Mouse (Mus musculus): Measurements from ENCODE around the gene Gdpgp1. TPM values are rescaled to one million over a fixed set of nuclear protein-coding genes. Genes with fewer than 3 reads are reported as not detected.

Gdpgp1 gene
- polyA plus RNA-seq, 1 experiment from 2014 or later = 3.9 TPM

GRCm38 (mm10) chr7:80189147-80189933 is 43.3 kb upstream of the Gdpgp1 start:
- Histone ChIP-seq H3K9me3 (ENCODE audit: control insufficient read depth, low read length) (no peaks in the 10 kb centered on the region), H3K4me2 (ENCODE audit: low read length) (peak overlapping the region; percentile 11; the same call in 1 of the 2 replicates), H3K4me3 (replicated peaks; ENCODE audit: low read length) (no peak overlapping the region), H3K27ac (ENCODE audit: low read length) (0 out of 2 replicates have a peak overlapping the region, but pooled peaks have one; percentile 4), H3K9ac (replicated peaks; ENCODE audit: low read depth, low read length) (0 out of 2 replicates have a peak overlapping the region, but pooled peaks have one; percentile 23), H3K36me3 (ENCODE audit: control insufficient read depth, insufficient read depth) (no peaks in the 10 kb centered on the region), H3K4me1 (replicated peaks; ENCODE audit: control insufficient read depth, insufficient read depth, low read length) (peaks cover 64% of the 10 kb centered on the region), H3K27me3 (replicated peaks; ENCODE audit: control insufficient read depth, insufficient read depth, low read length) (no peaks in the 10 kb centered on the region)
- ATAC-seq = no peak
- 27% methylated on average over 11 of the region's 11 CpGs for WGBS

DNA sequence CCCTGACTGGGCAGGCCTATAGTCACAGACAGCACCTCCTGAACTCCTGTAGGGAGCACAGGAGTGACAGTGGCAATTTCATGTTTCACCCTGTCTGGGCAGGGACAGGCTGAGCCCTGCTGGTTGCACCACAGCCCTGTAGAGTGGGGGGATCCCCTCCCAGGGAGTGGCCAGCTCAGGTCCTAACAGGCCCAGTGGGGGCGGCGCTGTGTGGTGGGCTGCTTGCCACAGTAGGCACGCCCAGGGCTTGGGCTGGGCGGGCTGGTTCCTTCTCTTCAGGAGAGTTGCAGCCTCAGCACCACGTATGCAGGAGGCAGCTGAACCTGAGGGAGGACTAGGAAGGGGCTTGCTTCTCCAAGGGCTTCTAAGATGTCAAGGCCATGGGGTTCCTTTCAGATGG is 41.2 kb upstream of the Gdpgp1 start:
- H3K36me3 ChIP-seq (ENCODE audit: control insufficient read depth, insufficient read depth) = no peaks in the 10 kb centered on the region
- no peaks in the 10 kb centered on the region for H3K9me3 ChIP-seq (ENCODE audit: control insufficient read depth, low read length)
- no peak overlapping the region for H3K4me3 ChIP-seq (replicated peaks; ENCODE audit: low read length)
- H3K4me2 ChIP-seq (ENCODE audit: low read length) = no peak overlapping the region
- no peak for ATAC-seq
- H3K9ac ChIP-seq (replicated peaks; ENCODE audit: low read depth, low read length) = no peak overlapping the region
- peaks cover 61% of the 10 kb centered on the region for H3K4me1 ChIP-seq (replicated peaks; ENCODE audit: control insufficient read depth, insufficient read depth, low read length)
- H3K27ac ChIP-seq (ENCODE audit: low read length) = peak overlapping the region; percentile 88; the same call in 1 of the 2 replicates
- no peaks in the 10 kb centered on the region for H3K27me3 ChIP-seq (replicated peaks; ENCODE audit: control insufficient read depth, insufficient read depth, low read length)
- WGBS = 24% methylated on average over 5 of the region's 5 CpGs

- no peaks in the 10 kb centered on the region for H3K36me3 ChIP-seq (ENCODE audit: control insufficient read depth, insufficient read depth)
- no peaks in the 10 kb centered on the region for H3K9me3 ChIP-seq (ENCODE audit: control insufficient read depth, low read length)
- peak overlapping the region; percentile 44 for H3K4me2 ChIP-seq (ENCODE audit: low read length)
- peak; percentile 85 for ATAC-seq
- peaks cover 59% of the 10 kb centered on the region for H3K4me1 ChIP-seq (replicated peaks; ENCODE audit: control insufficient read depth, insufficient read depth, low read length)
- peak overlapping the region; percentile 88 for H3K27ac ChIP-seq (ENCODE audit: low read length)
- H3K9ac ChIP-seq (replicated peaks; ENCODE audit: low read depth, low read length) = no peak overlapping the region; the same call in 1 of the 2 replicates
- H3K27me3 ChIP-seq (replicated peaks; ENCODE audit: control insufficient read depth, insufficient read depth, low read length) = no peaks in the 10 kb centered on the region
- peak overlapping the region; percentile 12 for H3K4me3 ChIP-seq (replicated peaks; ENCODE audit: low read length)
- WGBS = 5% methylated on average over 15 of the region's 16 CpGs
These were observed 40.2 kb upstream of the Gdpgp1 start for GRCm38 (mm10) chr7:80192226-80193061.

- H3K4me3 ChIP-seq (replicated peaks; ENCODE audit: low read length) = no peak overlapping the region
- 0 out of 2 replicates have a peak overlapping the region, but pooled peaks have one; percentile 33 for H3K9ac ChIP-seq (replicated peaks; ENCODE audit: low read depth, low read length)
- no peaks in the 10 kb centered on the region for H3K27me3 ChIP-seq (replicated peaks; ENCODE audit: control insufficient read depth, insufficient read depth, low read length)
- no peak overlapping the region for H3K4me2 ChIP-seq (ENCODE audit: low read length)
- no peaks in the 10 kb centered on the region for H3K9me3 ChIP-seq (ENCODE audit: control insufficient read depth, low read length)
- no peaks in the 10 kb centered on the region for H3K36me3 ChIP-seq (ENCODE audit: control insufficient read depth, insufficient read depth)
- peak overlapping the region; percentile 63 for H3K27ac ChIP-seq (ENCODE audit: low read length)
- WGBS = 40% methylated on average over 13 of the region's 13 CpGs
- ATAC-seq = no peak
- peaks cover 50% of the 10 kb centered on the region for H3K4me1 ChIP-seq (replicated peaks; ENCODE audit: control insufficient read depth, insufficient read depth, low read length)
These were observed 38.5 kb upstream of the Gdpgp1 start for GRCm38 (mm10) chr7:80193941-80194739.

DNA sequence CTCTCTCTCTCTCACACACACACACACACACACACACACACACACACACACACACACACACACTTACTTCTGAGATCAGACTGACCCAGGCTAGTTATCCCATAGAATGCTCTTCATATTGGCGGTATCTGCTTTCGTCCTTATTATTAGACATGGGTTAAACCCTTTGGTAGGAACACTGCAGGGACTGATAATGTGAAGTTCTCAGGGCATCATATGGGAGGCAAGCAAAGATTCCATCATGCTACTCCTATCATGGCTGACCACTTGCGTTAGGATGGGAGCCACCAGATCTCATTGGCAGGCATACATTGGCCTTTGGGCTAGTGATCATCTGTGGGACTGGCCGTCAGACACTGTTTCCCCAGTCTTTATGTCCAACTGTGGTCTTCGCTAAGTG is 37.5 kb upstream of the Gdpgp1 start:
- no peak overlapping the region for H3K4me2 ChIP-seq (ENCODE audit: low read length)
- H3K36me3 ChIP-seq (ENCODE audit: control insufficient read depth, insufficient read depth) = no peaks in the 10 kb centered on the region
- H3K9me3 ChIP-seq (ENCODE audit: control insufficient read depth, low read length) = no peaks in the 10 kb centered on the region
- no peak overlapping the region for H3K27ac ChIP-seq (ENCODE audit: low read length)
- no peak overlapping the region for H3K9ac ChIP-seq (replicated peaks; ENCODE audit: low read depth, low read length)
- no peak for ATAC-seq
- H3K4me3 ChIP-seq (replicated peaks; ENCODE audit: low read length) = no peak overlapping the region
- H3K27me3 ChIP-seq (replicated peaks; ENCODE audit: control insufficient read depth, insufficient read depth, low read length) = no peaks in the 10 kb centered on the region
- peaks cover 56% of the 10 kb centered on the region for H3K4me1 ChIP-seq (replicated peaks; ENCODE audit: control insufficient read depth, insufficient read depth, low read length)
- WGBS = 91% methylated on average over 5 of the region's 5 CpGs

DNA sequence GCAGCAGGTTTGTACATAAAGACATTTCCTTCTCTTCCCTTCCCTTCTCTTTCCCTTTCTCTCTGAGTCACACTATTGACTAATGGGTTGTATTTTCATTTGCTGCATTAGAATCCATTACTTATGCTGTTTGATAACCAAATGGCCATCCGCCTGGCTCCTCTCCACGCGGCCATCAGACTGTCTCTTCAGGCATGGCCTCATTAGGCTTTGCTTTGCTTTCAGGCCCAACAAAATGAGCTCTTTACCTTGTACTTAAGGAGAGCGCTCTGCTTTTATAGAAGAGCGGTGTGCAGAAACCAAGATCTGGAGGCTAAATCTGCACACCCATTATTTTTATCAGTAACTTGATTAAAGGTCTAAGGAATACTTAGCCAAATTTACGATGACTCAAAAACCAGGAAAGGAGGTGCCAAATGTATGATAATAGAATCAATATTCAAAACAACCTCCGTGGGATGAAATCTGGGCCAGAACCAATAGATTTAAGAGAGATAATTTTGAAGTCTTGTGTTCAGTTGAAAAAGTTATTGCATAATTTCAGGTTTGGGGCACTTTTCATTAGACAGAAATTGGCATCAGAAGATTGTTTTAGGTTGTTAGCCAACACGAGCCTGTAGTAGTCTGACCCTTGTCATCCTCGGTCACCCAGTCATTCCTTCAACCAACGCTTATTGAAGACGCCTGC is 36.9 kb upstream of the Gdpgp1 start:
- 80% methylated on average over 10 of the region's 11 CpGs for WGBS
- Histone ChIP-seq H3K4me2 (ENCODE audit: low read length) (no peak overlapping the region), H3K4me1 (replicated peaks; ENCODE audit: control insufficient read depth, insufficient read depth, low read length) (peaks cover 62% of the 10 kb centered on the region)

GRCm38 (mm10) chr7:80197371-80197770 is 35.3 kb upstream of the Gdpgp1 start:
- Histone ChIP-seq H3K36me3 (ENCODE audit: control insufficient read depth, insufficient read depth) (no peaks in the 10 kb centered on the region), H3K4me3 (replicated peaks; ENCODE audit: low read length) (peak overlapping the region; percentile 65), H3K9me3 (ENCODE audit: control insufficient read depth, low read length) (no peaks in the 10 kb centered on the region), H3K4me1 (replicated peaks; ENCODE audit: control insufficient read depth, insufficient read depth, low read length) (peaks cover 65% of the 10 kb centered on the region), H3K9ac (replicated peaks; ENCODE audit: low read depth, low read length) (peak overlapping the region; percentile 79), H3K27me3 (replicated peaks; ENCODE audit: control insufficient read depth, insufficient read depth, low read length) (no peaks in the 10 kb centered on the region), H3K4me2 (ENCODE audit: low read length) (peak overlapping the region; percentile 85), H3K27ac (ENCODE audit: low read length) (peak overlapping the region; percentile 93)
- no peak for ATAC-seq
- WGBS = 10% methylated on average over 4 of the region's 4 CpGs

More for the DNA sequence above, 36.9 kb upstream of the Gdpgp1 start:
- no peak for ATAC-seq
- Histone ChIP-seq H3K27me3 (replicated peaks; ENCODE audit: control insufficient read depth, insufficient read depth, low read length) (no peaks in the 10 kb centered on the region), H3K4me3 (replicated peaks; ENCODE audit: low read length) (no peak overlapping the region), H3K27ac (ENCODE audit: low read length) (no peak overlapping the region), H3K36me3 (ENCODE audit: control insufficient read depth, insufficient read depth) (no peaks in the 10 kb centered on the region), H3K9me3 (ENCODE audit: control insufficient read depth, low read length) (no peaks in the 10 kb centered on the region), H3K9ac (replicated peaks; ENCODE audit: low read depth, low read length) (no peak overlapping the region)

GRCm38 (mm10) chr7:80197941-80198778 is 34.5 kb upstream of the Gdpgp1 start:
- peak; percentile 85 for ATAC-seq
- under 1% methylated on average over 63 of the region's 74 CpGs for WGBS
- Histone ChIP-seq H3K4me3 (replicated peaks; ENCODE audit: low read length) (peak overlapping the region; percentile 65), H3K36me3 (ENCODE audit: control insufficient read depth, insufficient read depth) (no peaks in the 10 kb centered on the region), H3K4me2 (ENCODE audit: low read length) (peak overlapping the region; percentile 85), H3K9ac (replicated peaks; ENCODE audit: low read depth, low read length) (peak overlapping the region; percentile 79), H3K9me3 (ENCODE audit: control insufficient read depth, low read length) (no peaks in the 10 kb centered on the region), H3K27me3 (replicated peaks; ENCODE audit: control insufficient read depth, insufficient read depth, low read length) (no peaks in the 10 kb centered on the region), H3K27ac (ENCODE audit: low read length) (peak overlapping the region; percentile 93), H3K4me1 (replicated peaks; ENCODE audit: control insufficient read depth, insufficient read depth, low read length) (peaks cover 66% of the 10 kb centered on the region)
